Mouse (Mus musculus): ENCODE data around the gene Dusp3. TPM values are rescaled to one million over a fixed set of nuclear protein-coding genes. Genes with fewer than 3 reads are reported as not detected.

Gene Dusp3
- 100 to 1,000 TPM; 107 to 186 (median 147) TPM for total RNA-seq (2022)

DNA sequence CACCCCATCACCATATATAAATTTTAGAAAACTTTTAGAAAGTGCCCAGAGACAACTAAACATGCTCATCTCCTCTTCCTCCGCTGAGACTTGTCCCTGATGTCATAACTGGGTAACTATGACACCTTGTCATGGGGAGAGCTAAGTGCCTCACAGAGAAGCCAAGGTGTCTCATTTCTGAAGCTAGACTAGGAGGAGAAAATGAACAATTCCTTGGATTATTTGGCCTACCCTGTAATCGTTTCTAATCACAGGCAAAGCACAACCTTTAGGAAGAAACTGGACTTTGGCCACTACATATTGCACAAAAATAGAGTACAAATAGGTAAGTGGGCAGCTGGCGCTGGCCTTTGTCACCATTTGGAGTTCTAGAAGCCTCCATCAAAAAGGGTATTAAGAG is at the start of gene Dusp3:
Gene Dusp3, minus strand, starts transcription at position 101 of the 400 bp plus-strand sequence.
- DNase-seq (ENCODE audit: low spot score) = no peak

GRCm38 (mm10) chr11:102036336-102036735 is 49.5 kb upstream of the Dusp3 start:
- no peak for DNase-seq (ENCODE audit: low spot score)

GRCm38 (mm10) chr11:102035456-102035960 is 48.7 kb upstream of the Dusp3 start:
- no peak for DNase-seq (ENCODE audit: low spot score)

DNA sequence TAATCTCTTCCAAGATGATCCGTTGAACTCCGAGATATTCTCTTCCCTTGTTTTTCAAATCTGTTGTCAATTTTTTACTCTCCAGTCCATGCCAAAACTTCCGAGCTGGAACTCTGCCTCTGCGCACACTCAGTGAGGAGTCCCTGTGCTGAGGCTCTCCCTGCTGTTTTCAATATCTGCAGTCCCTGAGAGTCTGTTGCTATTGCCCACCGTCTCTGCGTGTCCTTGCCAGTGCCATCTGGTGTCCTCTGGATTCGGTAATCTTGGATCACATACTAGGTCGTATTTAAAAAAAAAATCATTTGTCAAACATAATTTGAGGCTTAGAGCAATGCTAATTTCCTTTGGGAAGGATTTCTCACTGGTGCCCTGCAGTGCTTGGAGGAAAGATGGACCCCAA is 48.1 kb upstream of the Dusp3 start:
- no peak for DNase-seq (ENCODE audit: low spot score)

- no peak for DNase-seq (ENCODE audit: low spot score)
Measured at GRCm38 (mm10) chr11:102033055-102033591, 46.3 kb upstream of the Dusp3 start.

GRCm38 (mm10) chr11:102031149-102031548 is 44.3 kb upstream of the Dusp3 start:
- DNase-seq (ENCODE audit: low spot score) = no peak

DNA sequence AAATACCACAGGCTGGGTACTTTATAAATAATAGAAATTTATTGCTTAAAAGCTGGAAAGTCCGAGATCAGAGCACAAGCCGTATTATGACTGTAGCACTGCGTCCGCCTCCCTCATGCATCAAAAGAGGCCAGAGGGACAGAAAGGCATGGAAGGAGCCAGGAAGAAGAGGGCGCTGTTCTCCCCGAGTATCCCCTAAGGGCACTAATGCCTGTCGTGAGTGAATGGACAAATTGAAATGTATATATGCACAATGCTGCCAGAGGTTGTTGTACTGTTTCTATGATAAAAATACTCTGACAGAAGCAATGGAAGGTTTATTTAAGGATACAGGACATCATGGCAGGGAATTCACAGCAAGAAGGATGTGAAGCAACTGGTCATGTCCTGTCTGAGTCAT is 43.2 kb upstream of the Dusp3 start:
- no peak for DNase-seq (ENCODE audit: low spot score)

DNA sequence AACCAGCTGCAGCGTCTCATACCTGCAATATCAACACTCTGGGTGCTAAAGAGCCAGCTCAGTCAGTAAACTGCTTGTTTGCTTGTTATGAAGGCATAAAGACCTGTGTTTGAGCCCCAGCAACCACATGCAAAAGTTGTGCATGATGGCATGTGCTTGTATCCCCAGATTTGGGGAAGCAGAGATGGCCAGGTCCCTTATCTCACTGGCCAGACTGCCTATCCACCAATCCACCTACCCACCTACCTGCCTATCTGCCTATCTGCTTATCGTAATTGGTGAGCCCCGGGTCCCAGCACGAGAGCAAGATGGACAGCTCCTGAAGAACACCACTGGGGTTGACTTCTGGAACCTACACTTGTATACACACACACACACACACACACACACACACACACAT is 42.5 kb upstream of the Dusp3 start:
- DNase-seq (ENCODE audit: low spot score) = no peak

DNA sequence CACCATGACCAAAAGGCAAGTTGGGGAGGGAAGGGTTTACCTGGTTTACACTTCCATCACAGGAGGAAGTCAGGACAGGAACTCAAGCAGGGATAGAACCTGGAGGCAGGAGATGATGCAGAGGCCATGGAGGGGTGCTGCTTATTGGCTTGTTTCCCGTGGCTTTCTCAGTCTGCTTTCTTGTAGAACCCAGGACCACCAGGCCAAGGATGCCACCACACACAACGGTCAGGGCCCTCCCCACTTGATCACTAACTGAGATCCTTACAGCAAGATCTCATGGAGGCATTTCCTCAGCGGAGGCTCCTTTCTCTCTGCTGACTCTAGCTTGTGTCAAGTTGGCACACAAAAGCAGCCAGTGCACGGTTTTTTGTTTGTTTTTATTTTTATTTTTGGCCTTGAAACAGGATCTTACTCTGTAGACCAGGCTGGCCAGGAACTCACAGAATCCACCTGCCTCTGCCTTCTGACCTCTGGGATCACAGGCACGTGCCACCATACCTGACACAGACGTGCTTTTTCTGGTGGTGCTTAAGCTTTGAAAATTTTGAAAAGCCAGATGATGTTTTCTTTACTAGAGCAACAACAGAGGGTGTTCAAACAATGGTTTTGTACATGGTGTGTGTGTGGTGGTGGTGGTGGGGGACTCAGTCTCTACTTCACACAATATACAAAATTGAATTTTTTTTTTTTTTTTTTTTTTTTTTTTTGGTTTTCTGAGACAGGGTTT is 41.4 kb upstream of the Dusp3 start, which contains the start of gene Mpp3:
Gene Mpp3, minus strand, starts transcription at position 375 of the 730 bp plus-strand sequence.
- no peak for DNase-seq (ENCODE audit: low spot score)

DNA sequence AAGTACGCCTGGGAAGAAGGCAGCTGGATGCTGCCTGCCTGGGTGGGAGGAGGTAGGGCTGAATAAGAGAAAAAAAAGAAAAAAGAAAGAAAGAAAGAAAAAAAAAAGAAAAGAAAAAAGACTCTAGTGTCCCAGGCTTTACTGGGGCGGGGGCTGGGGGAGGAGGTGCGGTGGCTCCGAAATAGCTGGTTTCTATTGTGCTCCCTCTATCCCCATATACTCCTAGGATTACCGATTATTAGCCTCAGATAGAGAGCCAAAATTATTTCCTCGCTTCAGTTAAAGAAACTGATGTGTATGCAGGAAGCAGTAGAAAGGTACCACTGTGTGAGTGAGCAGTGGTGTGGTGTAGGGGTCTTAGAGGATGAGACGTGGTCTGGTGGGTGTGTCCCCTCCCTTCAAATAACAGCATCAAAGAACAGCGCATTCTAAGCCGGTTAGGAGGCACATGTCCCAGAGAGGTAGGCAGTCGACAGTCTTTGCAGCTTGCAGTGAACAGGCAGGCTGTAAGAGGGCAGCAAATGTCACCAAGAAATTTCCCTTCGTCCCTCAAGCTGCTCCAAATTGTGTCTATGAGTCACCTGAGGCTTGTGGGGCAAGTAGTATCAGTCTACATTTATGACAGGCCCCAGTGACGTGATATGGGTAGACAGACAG is 40.7 kb upstream of the Dusp3 start:
- no peak for DNase-seq (ENCODE audit: low spot score)

- peak; percentile 39 for DNase-seq (ENCODE audit: low spot score)
Measured at GRCm38 (mm10) chr11:102026694-102027360, 40.0 kb upstream of the Dusp3 start.

DNA sequence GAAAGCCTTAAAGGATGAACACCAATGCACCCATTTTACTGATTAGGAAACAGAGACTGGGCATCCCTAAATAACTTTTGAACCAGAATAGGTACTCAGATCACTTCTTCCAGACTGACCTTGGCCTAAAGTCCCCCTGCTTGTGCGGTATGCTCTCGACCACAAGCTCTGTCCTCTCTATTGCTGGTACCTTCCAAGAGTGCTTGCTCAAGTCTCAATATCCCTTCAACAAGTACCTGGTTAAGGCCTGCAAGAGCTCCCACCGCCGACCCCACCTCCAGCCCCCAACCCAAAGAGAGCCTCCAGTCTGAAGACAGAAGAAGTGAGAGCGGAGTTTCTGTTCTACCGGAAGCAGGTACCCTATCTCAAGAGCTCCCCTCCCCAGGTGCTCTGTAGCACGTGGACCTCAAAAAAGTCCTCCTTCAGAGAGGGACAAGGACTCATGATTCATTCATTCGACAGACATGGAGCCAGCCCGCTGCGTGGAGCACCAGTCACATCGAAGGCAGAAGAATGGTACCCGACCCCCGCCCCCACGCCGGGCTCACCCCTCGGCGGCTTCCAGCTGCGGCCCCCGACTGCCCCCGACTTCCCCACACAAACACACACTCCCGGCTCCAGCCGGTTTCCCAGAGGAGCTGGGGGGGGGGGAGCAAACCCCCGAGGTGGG is 39.3 kb upstream of the Dusp3 start:
- no peak for DNase-seq (ENCODE audit: low spot score)

- DNase-seq (ENCODE audit: low spot score) = no peak
Measured at GRCm38 (mm10) chr11:102025354-102025753, 38.5 kb upstream of the Dusp3 start.

- DNase-seq (ENCODE audit: low spot score) = no peak
Measured at GRCm38 (mm10) chr11:102024875-102025274, 38.1 kb upstream of the Dusp3 start.

GRCm38 (mm10) chr11:102024084-102024758 is 37.4 kb upstream of the Dusp3 start:
- DNase-seq (ENCODE audit: low spot score) = no peak

DNA sequence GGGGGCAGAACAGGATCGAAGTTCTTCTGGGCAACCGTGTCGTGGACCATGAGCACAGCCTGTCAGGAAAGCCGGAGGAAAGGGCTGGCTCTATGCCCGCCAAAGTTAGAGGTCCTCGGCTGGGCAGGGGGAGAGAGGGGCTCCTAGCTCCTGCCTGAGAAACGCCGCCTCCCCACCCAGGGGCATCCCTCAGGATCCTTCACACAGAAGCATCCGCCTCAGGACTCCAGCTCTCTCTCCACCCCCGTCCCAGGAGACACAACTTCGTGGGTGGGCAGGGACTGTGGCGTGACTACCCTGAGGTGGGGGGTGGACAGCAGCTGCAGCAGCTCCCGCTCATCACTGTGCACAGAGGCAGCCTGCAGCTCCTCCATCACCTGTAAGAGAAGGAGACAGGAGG is 36.6 kb upstream of the Dusp3 start:
- no peak for DNase-seq (ENCODE audit: low spot score)

- DNase-seq (ENCODE audit: low spot score) = no peak
Measured at GRCm38 (mm10) chr11:102021196-102021595, 34.4 kb upstream of the Dusp3 start.

GRCm38 (mm10) chr11:102019736-102020135 is 32.9 kb upstream of the Dusp3 start:
- DNase-seq (ENCODE audit: low spot score) = no peak

DNA sequence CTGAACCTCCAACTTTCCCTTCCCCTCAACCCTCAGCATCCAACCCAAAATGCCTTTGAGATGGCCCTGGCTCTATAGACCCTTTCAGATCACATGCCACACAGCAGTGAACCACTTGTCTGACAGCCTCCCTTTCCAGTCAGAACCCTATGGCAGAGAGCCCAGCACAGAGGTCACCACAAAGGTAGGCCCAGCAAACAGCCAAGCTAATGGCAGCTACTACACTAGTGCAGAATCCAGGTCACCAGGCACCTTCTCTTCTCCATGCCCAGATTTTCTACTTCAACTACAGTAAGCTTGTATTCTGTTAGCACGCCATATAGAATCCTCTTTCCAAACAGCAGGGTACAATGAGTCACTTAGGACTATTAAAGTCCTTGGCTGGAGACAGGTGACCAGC is 29.3 kb upstream of the Dusp3 start:
- peak; percentile 47 for DNase-seq (ENCODE audit: low spot score)

DNA sequence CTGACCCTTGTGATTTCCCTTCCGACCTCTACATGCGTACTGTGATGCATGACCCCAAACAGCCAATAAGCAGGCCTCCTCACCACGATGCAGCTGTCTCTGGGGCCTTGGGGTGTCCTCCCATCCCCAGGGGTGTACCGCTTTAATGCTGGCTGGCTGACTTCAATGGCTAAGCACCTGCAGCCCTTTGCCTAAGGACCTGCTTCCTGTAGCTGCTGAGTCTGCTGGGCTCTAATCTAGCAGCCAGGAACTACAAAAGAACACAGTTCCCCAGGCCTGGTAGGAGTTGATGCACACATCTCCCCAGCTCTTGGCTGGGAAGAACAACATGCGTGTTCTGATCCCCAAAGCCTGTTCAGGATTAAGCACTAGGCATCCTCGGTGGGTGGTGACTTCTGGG is 28.7 kb upstream of the Dusp3 start:
- no peak for DNase-seq (ENCODE audit: low spot score)

- DNase-seq (ENCODE audit: low spot score) = no peak
Measured at GRCm38 (mm10) chr11:102013201-102013600, 26.4 kb upstream of the Dusp3 start.
